Mouse (Mus musculus) liver, embryonic 14.5 days (tissue): ENCODE measurements around the gene Syce3. TPM values are rescaled to one million over a fixed set of nuclear protein-coding genes. Genes with fewer than 3 reads are reported as not detected.

Experiments used
- ATAC-seq: fragments of 200-750 bp; cut with Nextera tagmentation; 2 replicates; pipeline ENCODE4 v1.8.0; 2017; ENCODE audit warnings: moderate number of reproducible peaks, mild to moderate bottlenecking, moderate library complexity; ENCODE audit not compliant: insufficient read depth
- DNase-seq, 3 experiments: peaks; one replicate each; pipeline ENCODE4 v3.0.0-alpha.2; 2012 to 2013; ENCODE audit warnings: low read depth in 3 of 3, low spot score in 3 of 3
- H3K27ac ChIP-seq: fragments of 300-500 bp; sonication (generic); 2 replicates; pipeline ENCODE4 v1.5.1; 2014; ENCODE audit warnings: moderate library complexity, mild to moderate bottlenecking, control low read depth, inconsistent platforms
- H3K27me3 ChIP-seq: fragments of 300-500 bp; sonication (generic); 2 replicates; pipeline ENCODE4 v1.6.1; 2014; ENCODE audit warnings: mild to moderate bottlenecking, low read length, moderate library complexity; ENCODE audit not compliant: control insufficient read depth, insufficient read depth
- H3K36me3 ChIP-seq: fragments of 300-500 bp; sonication (generic); replicated peaks from 2 replicates; pipeline ENCODE4 v1.6.1; 2014; ENCODE audit warnings: low read depth; ENCODE audit not compliant: control insufficient read depth, insufficient read depth
- H3K4me1 ChIP-seq, 2 experiments: fragments of 200-500 bp in 1 of 2; fragments of 300-500 bp in 1 of 2; sonication (generic) in 1 of 2; replicated peaks; 2 replicates each; pipeline ENCODE4 v1.6.1; 2012 to 2014; ENCODE audit warnings: antibody characterized with exemption in 1 of 2, inconsistent platforms in 1 of 2, low read length in 1 of 2; ENCODE audit not compliant: control insufficient read depth in 2 of 2, insufficient read depth in 2 of 2
- H3K4me2 ChIP-seq: fragments of 300-500 bp; sonication (generic); 2 replicates; pipeline ENCODE4 v1.6.1; 2014; ENCODE audit warnings: low read depth, mild to moderate bottlenecking, control low read depth, moderate library complexity
- H3K4me3 ChIP-seq, 2 experiments: fragments of 200-500 bp in 1 of 2; fragments of 300-500 bp in 1 of 2; sonication (generic) in 1 of 2; 2 replicates each; pipeline ENCODE4 v1.5.1; 2012 to 2014; ENCODE audit warnings: low read depth in 2 of 2, low read length in 2 of 2, mild to moderate bottlenecking in 2 of 2, control low read depth in 1 of 2, inconsistent platforms in 1 of 2, moderate library complexity in 1 of 2; ENCODE audit not compliant: insufficient read depth in 1 of 2
- H3K9ac ChIP-seq: fragments of 300-500 bp; sonication (generic); replicated peaks from 2 replicates; pipeline ENCODE4 v1.6.1; 2014; ENCODE audit warnings: mild to moderate bottlenecking, control low read depth, moderate library complexity
- H3K9me3 ChIP-seq: fragments of 300-500 bp; sonication (generic); 2 replicates; pipeline ENCODE4 v1.6.1; 2016; ENCODE audit warnings: low read length, mixed read lengths; ENCODE audit not compliant: control insufficient read depth
- CTCF ChIP-seq: IDR thresholded peaks from 2 replicates; pipeline ENCODE4 v1.5.1; 2016; ENCODE audit warnings: antibody characterized with exemption, low read depth, control low read depth
- EP300 ChIP-seq: IDR thresholded peaks from 2 replicates; pipeline ENCODE4 v1.6.1; 2016; ENCODE audit warnings: antibody characterized with exemption, low read depth
- WGBS: fragments of 180-500 bp; shearing (Covaris S2); extraction: QIAGEN DNeasy Blood & Tissue Kit; methylation state at CpG from one replicate; pipeline ENCODE4 v1.1.7; 2014; ENCODE audit not compliant: insufficient replicate concordance; 5-methylcytosine and 5-hydroxymethylcytosine counted together
- polyA plus RNA-seq, 2 experiments: library from polyadenylated mRNA; depleted of rRNA in 1 of 2; stranded (reverse) in 1 of 2; unstranded in 1 of 2; fragments of >200 nt; fragmentation: Nextera tagmentation in 1 of 2; extraction: Ambion mirVana in 1 of 2; gene quantifications; 2 replicates each; pipeline versions ENCODE4 v1.2.1 to v1.2.3; 2012 to 2014

Syce3 gene
- polyA plus RNA-seq, 2 experiments: not detected

- Histone ChIP-seq H3K9ac (no peak overlapping the region; the same call in 1 of the 2 replicates), H3K27ac (no peak overlapping the region), H3K36me3 (no peaks in the 10 kb centered on the region), H3K4me2 (peak overlapping the region; percentile 71), H3K4me3 (peak overlapping the region; percentile 23 to 45; a peak in 3 of 4 replicates), H3K9me3 (no peaks in the 10 kb centered on the region), H3K4me1 (peaks cover 0 to 2% of the 10 kb centered on the region in 2 experiments; a peak in 1 of 4 replicates), H3K27me3 (peaks cover 31% of the 10 kb centered on the region)
- no peak for ATAC-seq
- WGBS: 19% methylated on average over 46 of the region's 46 CpGs
- no peak for DNase-seq
- no peak for TF ChIP-seq CTCF
- no peak for TF ChIP-seq EP300
Observed at GRCm38 (mm10) chr15:89377938-89378828, 32.1 kb downstream of the Syce3 start.

DNA sequence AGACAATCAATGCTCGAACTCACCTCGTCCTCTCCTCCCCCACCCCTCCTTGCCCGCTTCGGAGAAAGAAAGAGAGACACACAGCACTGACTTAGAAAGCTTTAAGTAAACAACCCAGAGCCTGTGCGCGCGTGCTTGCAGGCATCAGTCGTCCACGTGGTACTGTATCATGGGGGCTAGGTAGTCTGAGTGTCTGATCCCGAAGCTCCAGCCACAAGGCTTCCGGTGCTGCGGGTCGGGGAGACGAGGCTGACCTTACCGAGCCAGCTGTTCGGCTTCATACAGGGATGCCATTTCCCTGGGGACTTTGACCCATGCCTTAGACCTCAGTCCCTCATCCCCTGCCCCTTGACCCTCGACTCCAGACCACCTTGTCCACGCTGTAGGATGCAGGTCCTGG lies 32.9 kb downstream of the Syce3 start:
- ATAC-seq (no peak), DNase-seq (no peak)
- Histone ChIP-seq H3K27me3 (peaks cover 31% of the 10 kb centered on the region), H3K9ac (no peak overlapping the region), H3K36me3 (peaks cover 2% of the 10 kb centered on the region), H3K4me3 (no peak overlapping the region), H3K9me3 (no peaks in the 10 kb centered on the region), H3K4me1 (peaks cover 0 to 4% of the 10 kb centered on the region in 2 experiments; a peak in 1 of 4 replicates), H3K4me2 (no peak overlapping the region; the same call in 1 of the 2 replicates), H3K27ac (no peak overlapping the region)
- WGBS: 11% methylated on average over 18 of the region's 18 CpGs
- no peak for TF ChIP-seq EP300
- TF ChIP-seq CTCF: no peak

DNA sequence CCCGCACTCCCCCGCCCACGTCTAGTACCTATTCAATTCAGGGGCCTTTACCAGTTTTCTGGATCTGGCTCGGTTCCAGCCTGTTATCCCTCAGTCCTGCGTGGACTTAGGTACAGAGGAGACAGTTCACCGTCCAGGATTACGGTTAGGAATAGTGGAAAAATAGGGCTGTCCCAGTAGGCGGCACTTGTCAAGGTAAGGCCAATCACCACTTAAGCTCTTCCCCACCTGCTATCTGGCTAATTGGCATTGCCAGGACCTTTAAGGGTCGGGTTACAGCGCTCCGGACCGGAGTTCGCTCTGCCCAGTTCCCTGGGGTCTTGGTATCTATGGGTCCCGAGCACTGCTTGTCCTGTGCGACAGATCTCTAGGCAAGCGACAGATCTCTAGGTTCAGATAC lies 33.3 kb downstream of the Syce3 start, which contains the start of gene Tymp:
Gene Tymp, minus strand, starts transcription at position 83 of the 400 bp plus-strand sequence.
- DNase-seq (no peak), ATAC-seq (no peak)
- Histone ChIP-seq H3K9me3 (no peaks in the 10 kb centered on the region), H3K4me3 (no peak within 1 kb of the TSS), H3K27me3 (peaks cover 31% of the 10 kb centered on the region), H3K4me2 (no peak within 1 kb of the TSS; the same call in 1 of the 2 replicates), H3K4me1 (peaks cover 0 to 4% of the 10 kb centered on the region in 2 experiments; a peak in 1 of 4 replicates), H3K36me3 (peaks cover 6% of the 10 kb centered on the region), H3K9ac (no peak within 1 kb of the TSS), H3K27ac (no peak within 1 kb of the TSS)
- TF ChIP-seq EP300 (no peak), CTCF (no peak)
- 41% methylated on average over 16 of the region's 16 CpGs for WGBS

- Histone ChIP-seq H3K27ac (no peak overlapping the region), H3K27me3 (peaks cover 31% of the 10 kb centered on the region), H3K4me2 (no peak overlapping the region), H3K9ac (no peak overlapping the region), H3K9me3 (no peaks in the 10 kb centered on the region), H3K4me3 (no peak overlapping the region), H3K4me1 (peaks cover 0 to 4% of the 10 kb centered on the region in 2 experiments; a peak in 1 of 4 replicates), H3K36me3 (peaks cover 16% of the 10 kb centered on the region)
- no peak for DNase-seq
- ATAC-seq: no peak
- TF ChIP-seq EP300 (no peak), CTCF (no peak)
- 71% methylated on average over 7 of the region's 7 CpGs for WGBS
Observed at GRCm38 (mm10) chr15:89376040-89376439, 34.3 kb downstream of the Syce3 start.

DNA sequence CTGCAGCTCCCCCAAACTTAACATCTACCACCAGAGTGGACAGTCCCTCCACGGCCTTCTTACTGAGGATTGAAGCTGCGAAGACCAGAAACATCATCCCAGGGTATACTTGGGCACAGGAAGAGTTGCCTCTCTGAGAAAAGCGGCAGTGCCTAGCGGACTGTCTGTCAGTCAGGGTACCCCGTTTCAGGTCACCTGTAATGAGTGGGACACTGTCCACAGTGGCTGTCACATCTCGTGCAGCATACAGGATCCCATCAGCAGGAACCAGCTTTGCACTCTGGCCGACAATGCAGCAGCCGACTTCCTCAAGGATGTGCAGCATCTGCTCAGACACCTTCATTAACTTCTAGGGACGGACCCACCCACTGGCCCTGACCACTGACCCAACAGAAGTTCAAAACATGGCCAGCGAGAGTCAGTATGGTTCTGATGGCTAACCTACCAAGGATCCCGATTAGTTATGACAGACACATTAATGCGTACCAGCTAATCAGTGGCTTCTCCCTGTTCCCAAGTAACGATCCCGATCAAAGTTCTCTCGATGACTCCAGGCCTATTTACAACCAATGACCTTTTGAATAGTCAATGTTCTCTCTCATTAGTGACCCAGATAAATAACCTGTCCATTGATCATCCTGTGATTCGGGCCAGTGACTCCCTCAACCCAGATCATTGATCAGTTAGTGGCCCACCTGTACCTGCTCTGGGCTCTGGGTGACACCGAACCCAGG lies 35.3 kb downstream of the Syce3 start:
- DNase-seq: no peak
- Histone ChIP-seq H3K9me3 (no peaks in the 10 kb centered on the region), H3K36me3 (peaks cover 26% of the 10 kb centered on the region), H3K27ac (no peak overlapping the region), H3K4me1 (peaks cover 0 to 4% of the 10 kb centered on the region in 2 experiments; a peak in 1 of 4 replicates), H3K9ac (no peak overlapping the region), H3K4me2 (peak overlapping the region; percentile 75; the same call in 1 of the 2 replicates), H3K27me3 (peaks cover 31% of the 10 kb centered on the region), H3K4me3 (no peak overlapping the region)
- TF ChIP-seq CTCF (no peak), EP300 (no peak)
- no peak for ATAC-seq
- 82% methylated on average over 17 of the region's 17 CpGs for WGBS
